Mouse (Mus musculus) hindbrain, embryonic 16.5 days (tissue): ENCODE data around the gene Hsd11b1. TPM values are rescaled to one million over a fixed set of nuclear protein-coding genes. Genes with fewer than 3 reads are reported as not detected.

Experiments
- ATAC-seq: fragments of 200-750 bp; cut with Nextera tagmentation; 2 replicates; pipeline ENCODE4 v1.8.0; 2017; ENCODE audit warnings: moderate TSS enrichment, moderate library complexity
- H3K27ac ChIP-seq: fragments of 300-500 bp; sonication (generic); 2 replicates; pipeline ENCODE4 v1.5.1; 2014; ENCODE audit warnings: low read depth, mild to moderate bottlenecking, control low read depth, low read length, moderate library complexity
- H3K27me3 ChIP-seq: fragments of 300-500 bp; sonication (generic); replicated peaks from 2 replicates; pipeline ENCODE4 v1.6.1; 2014; ENCODE audit warnings: low read length; ENCODE audit not compliant: control insufficient read depth, insufficient read depth
- H3K36me3 ChIP-seq: fragments of 300-500 bp; sonication (generic); 2 replicates; pipeline ENCODE4 v1.6.1; 2014; ENCODE audit warnings: mild to moderate bottlenecking, low read length, moderate library complexity, mixed read lengths; ENCODE audit not compliant: control insufficient read depth, insufficient read depth
- H3K4me1 ChIP-seq: fragments of 300-500 bp; sonication (generic); 2 replicates; pipeline ENCODE4 v1.6.1; 2014; ENCODE audit warnings: low read depth, low read length; ENCODE audit not compliant: control insufficient read depth, insufficient read depth
- H3K4me2 ChIP-seq: fragments of 300-500 bp; sonication (generic); 2 replicates; pipeline ENCODE4 v1.6.1; 2014; ENCODE audit warnings: mild to moderate bottlenecking, low read length, control low read depth, moderate library complexity
- H3K4me3 ChIP-seq: fragments of 300-500 bp; sonication (generic); 2 replicates; pipeline ENCODE4 v1.5.1; 2014; ENCODE audit warnings: mild to moderate bottlenecking, low read length, control low read depth, moderate library complexity
- H3K9ac ChIP-seq: fragments of 300-500 bp; sonication (generic); 2 replicates; pipeline ENCODE4 v1.6.1; 2014; ENCODE audit warnings: low read depth, mild to moderate bottlenecking, control low read depth, low read length, moderate library complexity
- H3K9me3 ChIP-seq: fragments of 300-500 bp; sonication (generic); 2 replicates; pipeline ENCODE4 v1.6.1; 2014; ENCODE audit warnings: mild to moderate bottlenecking, low read length, moderate library complexity; ENCODE audit not compliant: control insufficient read depth
- WGBS: fragments of 180-500 bp; shearing (Covaris S2); extraction: QIAGEN DNeasy Blood & Tissue Kit; methylation state at CpG from one replicate; pipeline ENCODE4 v1.1.7; 2014; 5-methylcytosine and 5-hydroxymethylcytosine counted together
- polyA plus RNA-seq: library from polyadenylated mRNA; unstranded; fragments of >200 nt; fragmentation: Nextera tagmentation; extraction: Ambion mirVana; gene quantifications from 2 replicates; pipeline ENCODE4 v1.2.1, GENCODE M21; 2015

Gene Hsd11b1
- polyA plus RNA-seq, 1 experiment from 2014 or later: 0.89 TPM

DNA sequence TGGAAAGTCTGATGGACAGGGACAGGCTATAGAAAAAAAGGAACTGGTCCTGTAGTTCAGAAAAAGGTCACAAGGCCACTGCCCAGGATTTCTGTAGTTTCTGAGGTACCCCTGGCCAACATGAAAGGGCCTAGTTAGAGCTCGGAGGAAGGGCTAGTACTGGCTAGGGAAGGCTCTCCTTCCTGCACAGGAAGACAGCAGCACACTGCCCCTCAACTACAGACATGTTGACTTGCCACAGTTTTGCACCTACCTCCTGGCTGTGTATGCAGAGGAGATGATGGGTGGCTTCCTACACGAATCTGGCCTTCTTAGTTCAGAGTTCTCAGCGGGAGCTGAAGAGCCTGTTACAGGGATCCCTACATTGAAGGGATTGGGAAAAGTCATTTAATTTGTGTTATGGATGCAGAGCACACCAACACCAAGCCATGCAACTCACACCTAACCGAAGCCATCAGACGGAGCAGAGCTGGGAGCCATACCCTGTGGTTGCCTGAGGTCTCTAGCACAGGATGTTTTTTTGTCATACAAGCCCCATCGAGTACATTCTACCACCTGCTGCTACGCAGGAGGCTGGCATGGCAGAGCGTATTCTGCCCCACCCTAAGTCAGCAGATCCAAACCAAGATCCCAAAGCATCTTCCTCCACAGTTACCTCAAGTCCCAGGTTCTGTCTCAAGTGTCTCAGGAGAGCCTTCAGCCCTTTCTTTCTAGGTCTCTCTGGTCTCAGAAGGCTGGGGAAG lies 63.1 kb downstream of the Hsd11b1 start:
- 85% methylated on average over 8 of the region's 8 CpGs for WGBS

DNA sequence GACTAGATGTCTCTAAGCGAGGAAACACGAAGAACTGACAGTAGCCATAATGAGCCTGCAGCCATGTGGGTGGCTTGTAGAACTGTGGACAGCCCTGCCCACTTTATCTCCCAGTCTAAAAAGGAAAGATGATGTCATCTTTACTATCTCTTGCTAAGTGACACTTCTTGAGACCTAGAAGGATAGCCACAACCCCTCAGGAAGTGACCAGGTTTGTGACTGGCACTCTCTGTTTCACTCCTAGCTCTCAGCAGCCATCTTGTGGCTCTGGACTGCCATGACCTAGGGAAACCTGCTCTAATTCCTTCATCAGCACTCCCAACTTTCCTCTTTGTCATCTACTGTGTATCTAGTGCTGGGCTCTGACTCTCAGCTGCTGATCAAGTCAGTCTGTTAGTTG lies 65.6 kb downstream of the Hsd11b1 start:
- WGBS: 77% methylated on average over 2 of the region's 2 CpGs
- H3K9ac ChIP-seq: no peak overlapping the region
- H3K4me2 ChIP-seq: no peak overlapping the region
- H3K9me3 ChIP-seq: no peaks in the 10 kb centered on the region
- no peaks in the 10 kb centered on the region for H3K4me1 ChIP-seq
- H3K27me3 ChIP-seq: no peaks in the 10 kb centered on the region
- no peak overlapping the region for H3K27ac ChIP-seq
- H3K36me3 ChIP-seq: no peaks in the 10 kb centered on the region
- H3K4me3 ChIP-seq: no peak overlapping the region
- no peak for ATAC-seq

More for the DNA sequence above, 63.1 kb downstream of the Hsd11b1 start:
- no peak for ATAC-seq
- H3K36me3 ChIP-seq: no peaks in the 10 kb centered on the region
- H3K9ac ChIP-seq: no peak overlapping the region
- no peak overlapping the region for H3K27ac ChIP-seq
- no peaks in the 10 kb centered on the region for H3K27me3 ChIP-seq
- H3K4me2 ChIP-seq: no peak overlapping the region
- H3K4me1 ChIP-seq: no peaks in the 10 kb centered on the region
- H3K4me3 ChIP-seq: no peak overlapping the region
- H3K9me3 ChIP-seq: no peaks in the 10 kb centered on the region

DNA sequence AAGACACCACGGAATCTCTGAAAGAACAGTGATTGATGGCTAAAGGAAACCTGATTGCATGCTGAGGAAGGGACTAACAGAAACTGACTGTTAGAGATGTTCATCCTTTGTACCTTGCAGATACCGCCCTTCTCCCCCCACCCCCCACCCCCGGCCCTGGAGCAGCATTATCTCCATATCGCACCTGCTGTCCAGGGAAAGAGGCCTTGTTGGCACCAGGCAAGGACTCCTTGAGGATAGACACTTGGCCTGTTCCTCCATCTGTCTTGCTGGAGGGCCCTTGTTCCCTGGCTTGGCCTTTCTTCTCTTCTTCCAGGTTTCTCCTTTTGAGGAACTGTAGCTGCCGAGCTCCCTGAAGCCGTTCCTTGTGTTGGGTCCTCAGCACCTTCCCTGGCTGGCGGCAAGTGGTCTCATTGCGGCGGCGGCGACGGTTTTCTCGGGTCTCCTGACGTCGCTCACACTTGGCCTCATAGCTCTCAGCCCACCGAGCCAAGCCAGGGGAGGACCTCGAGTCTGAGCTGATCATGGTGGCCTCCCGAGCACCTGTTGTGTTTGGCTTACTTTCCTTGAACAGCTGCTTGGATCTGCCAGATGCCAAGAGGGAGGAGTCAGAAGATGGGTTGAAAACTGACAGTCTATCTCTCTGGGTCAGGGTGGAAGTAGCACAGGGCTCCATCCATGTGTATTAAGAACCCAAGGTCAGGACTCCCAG lies 66.2 kb downstream of the Hsd11b1 start:
- Histone ChIP-seq H3K4me2 (no peak overlapping the region), H3K4me1 (no peaks in the 10 kb centered on the region), H3K36me3 (no peaks in the 10 kb centered on the region), H3K27me3 (no peaks in the 10 kb centered on the region), H3K9me3 (no peaks in the 10 kb centered on the region), H3K4me3 (no peak overlapping the region), H3K9ac (no peak overlapping the region), H3K27ac (no peak overlapping the region)
- 89% methylated on average over 18 of the region's 18 CpGs for WGBS
- ATAC-seq: no peak

DNA sequence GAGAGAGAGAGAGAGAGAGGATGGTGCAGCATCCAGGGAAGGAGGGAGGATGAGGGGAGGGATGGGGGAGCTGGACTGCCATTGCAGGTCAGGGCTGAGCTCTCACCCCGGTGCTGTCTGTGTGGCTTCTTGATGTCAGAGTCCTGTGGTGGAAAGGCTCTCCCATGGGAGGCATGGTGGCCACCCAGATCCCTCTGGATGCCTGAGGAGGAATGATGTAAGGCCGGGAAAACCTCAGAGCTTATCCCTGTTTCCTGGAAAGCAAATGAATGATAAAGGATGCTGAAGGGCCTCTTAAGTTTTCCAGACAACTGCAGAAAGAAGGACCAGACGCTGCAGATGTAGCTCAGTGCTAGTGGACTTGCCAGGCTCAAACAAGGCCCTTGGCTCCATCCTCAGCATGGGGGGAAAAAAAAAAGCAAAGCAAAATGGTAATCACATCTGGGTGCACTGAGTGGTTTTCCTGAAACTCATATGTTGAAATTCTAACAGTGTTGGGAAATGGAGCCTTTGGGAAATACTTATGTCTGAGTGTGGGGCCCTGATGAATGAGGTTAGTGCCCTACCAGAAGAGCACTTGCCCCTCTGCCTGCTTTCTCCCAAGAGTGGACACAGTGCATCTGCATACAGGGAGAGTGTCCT lies 68.6 kb downstream of the Hsd11b1 start:
- WGBS: 71% methylated on average over 3 of the region's 3 CpGs

DNA sequence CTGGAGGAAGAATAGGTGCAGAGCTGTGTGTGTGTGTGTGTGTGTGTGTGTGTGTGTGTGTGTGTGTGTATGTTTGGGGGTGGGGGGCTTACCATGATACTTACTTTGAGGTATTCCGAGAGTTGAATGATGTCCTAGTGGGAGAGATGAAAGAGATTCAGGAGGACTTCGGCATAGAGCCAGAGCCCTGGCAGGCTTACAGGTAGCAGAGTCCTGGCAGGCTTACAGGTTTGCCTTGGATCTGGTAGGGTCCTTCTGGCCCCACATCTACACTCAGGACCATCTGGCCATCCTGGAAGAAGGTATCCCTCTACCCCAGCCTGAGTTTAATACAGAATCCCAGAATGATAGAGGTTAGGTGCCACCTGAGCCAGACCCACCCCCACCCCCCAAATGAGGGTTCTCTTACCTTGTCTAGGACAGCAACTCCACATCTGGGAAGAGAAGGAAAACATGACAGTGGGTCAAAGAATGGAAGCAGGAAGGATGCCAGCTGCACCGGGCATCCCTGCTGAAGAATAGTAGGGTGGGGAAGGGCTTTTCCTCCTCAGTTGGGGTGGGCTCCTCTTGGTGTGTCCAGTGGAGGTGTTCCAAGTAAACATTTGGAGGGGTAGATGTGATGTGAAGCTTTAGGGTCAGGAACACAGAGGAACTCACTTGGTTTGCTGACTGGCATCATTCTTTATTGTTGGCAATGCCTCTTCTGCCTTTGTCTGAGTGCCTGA lies 69.3 kb downstream of the Hsd11b1 start:
- Histone ChIP-seq H3K9me3 (no peaks in the 10 kb centered on the region), H3K36me3 (no peaks in the 10 kb centered on the region), H3K4me2 (no peak overlapping the region), H3K27me3 (no peaks in the 10 kb centered on the region), H3K9ac (no peak overlapping the region), H3K4me3 (no peak overlapping the region), H3K4me1 (no peaks in the 10 kb centered on the region), H3K27ac (no peak overlapping the region)
- 71% methylated on average over 3 of the region's 3 CpGs for WGBS
- no peak for ATAC-seq

More for the DNA sequence above, 68.6 kb downstream of the Hsd11b1 start:
- H3K27ac ChIP-seq: no peak overlapping the region
- H3K9me3 ChIP-seq: no peaks in the 10 kb centered on the region
- no peak overlapping the region for H3K4me2 ChIP-seq
- no peaks in the 10 kb centered on the region for H3K4me1 ChIP-seq
- H3K27me3 ChIP-seq: no peaks in the 10 kb centered on the region
- H3K9ac ChIP-seq: no peak overlapping the region
- no peak overlapping the region for H3K4me3 ChIP-seq
- H3K36me3 ChIP-seq: no peaks in the 10 kb centered on the region
- no peak for ATAC-seq

DNA sequence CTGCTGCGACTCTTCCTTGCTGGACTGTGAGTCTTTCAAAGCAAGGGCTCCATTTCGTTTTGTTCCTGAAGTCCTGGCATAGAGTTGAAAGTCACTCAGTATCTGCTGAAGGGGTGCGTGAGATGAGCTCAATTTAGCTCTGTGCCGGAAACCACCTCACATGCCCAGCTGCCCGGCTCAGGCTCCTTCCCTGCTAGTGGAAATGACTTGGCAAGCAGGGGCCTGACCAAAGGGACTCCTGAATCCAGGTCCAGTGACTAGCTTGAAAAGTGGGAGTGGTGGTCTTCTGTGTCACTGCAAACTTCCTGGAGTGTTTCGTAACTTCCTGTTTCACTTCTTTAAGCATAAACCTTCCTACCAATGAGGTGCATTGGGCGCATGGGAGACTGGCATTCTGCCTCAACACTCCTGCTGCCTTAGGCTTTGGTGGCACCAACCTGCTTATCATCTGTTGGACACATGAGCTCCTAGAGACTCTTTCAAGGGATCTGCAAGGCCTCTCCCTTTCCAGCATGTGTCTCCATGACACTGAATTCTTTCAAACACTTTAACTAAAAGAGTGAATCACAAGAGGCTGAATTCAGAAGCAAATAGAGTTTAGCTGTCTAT lies 72.1 kb downstream of the Hsd11b1 start:
- Histone ChIP-seq H3K27me3 (no peaks in the 10 kb centered on the region), H3K4me1 (peaks cover 2% of the 10 kb centered on the region; the same call in 1 of the 2 replicates), H3K27ac (no peak overlapping the region), H3K9ac (no peak overlapping the region), H3K9me3 (no peaks in the 10 kb centered on the region), H3K4me3 (no peak overlapping the region), H3K4me2 (no peak overlapping the region), H3K36me3 (no peaks in the 10 kb centered on the region)
- no peak for ATAC-seq
- WGBS: 83% methylated on average over 7 of the region's 7 CpGs

DNA sequence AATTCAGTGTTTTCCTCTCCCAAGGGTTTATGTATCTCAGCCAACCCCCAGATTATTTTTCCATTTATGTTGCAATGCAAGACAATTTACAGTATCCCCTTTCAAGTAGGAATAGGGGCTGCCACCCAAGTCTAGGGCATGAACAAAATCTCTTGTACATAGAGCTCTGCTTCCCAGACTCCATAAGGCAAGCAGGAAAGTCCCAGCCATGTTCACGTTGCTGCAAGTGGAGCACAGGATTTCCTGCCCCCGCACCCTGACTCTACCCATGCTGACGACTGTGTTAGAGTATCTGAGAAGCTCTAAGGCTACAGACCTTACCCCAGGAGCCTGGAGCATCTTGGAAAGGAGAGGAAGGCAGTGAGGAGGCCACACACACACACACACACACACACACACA lies 74.1 kb downstream of the Hsd11b1 start:
- Histone ChIP-seq H3K4me2 (no peak overlapping the region), H3K4me3 (no peak overlapping the region), H3K27ac (0 out of 2 replicates have a peak overlapping the region, but pooled peaks have one; percentile 19), H3K9me3 (no peaks in the 10 kb centered on the region), H3K4me1 (peaks cover 2% of the 10 kb centered on the region; the same call in 1 of the 2 replicates), H3K9ac (no peak overlapping the region), H3K27me3 (no peaks in the 10 kb centered on the region), H3K36me3 (no peaks in the 10 kb centered on the region)
- ATAC-seq: no peak
- WGBS: 58% methylated on average over 3 of the region's 3 CpGs

DNA sequence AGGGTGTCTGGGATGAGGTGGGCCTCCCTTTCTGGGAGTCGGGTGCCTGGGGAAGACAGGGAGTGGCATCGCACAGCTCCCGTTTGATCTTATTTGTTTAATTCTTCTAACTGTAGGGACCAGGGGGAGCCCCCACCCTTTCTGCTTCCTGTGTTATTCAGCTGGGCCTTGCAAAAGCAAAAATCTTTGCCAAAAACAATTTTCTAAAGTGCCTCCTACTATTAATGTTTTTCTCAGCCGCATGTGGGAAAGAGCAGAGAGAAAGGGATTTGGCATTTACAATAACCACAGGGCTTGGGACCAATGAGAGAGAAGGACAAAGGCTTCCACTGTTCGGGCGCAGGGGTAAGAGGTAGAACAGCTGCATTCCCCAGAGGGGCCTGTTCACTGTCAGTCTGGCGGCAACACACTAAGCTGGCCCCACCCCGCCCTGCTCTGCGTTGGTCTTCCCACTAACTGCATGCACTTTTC lies 74.7 kb downstream of the Hsd11b1 start:
- WGBS: 35% methylated on average over 9 of the region's 9 CpGs
- H3K27me3 ChIP-seq: no peaks in the 10 kb centered on the region
- H3K27ac ChIP-seq: peak overlapping the region; percentile 19; the same call in 1 of the 2 replicates
- H3K9ac ChIP-seq: no peak overlapping the region
- peaks cover 2% of the 10 kb centered on the region; the same call in 1 of the 2 replicates for H3K4me1 ChIP-seq
- no peaks in the 10 kb centered on the region for H3K36me3 ChIP-seq
- ATAC-seq: peak; percentile 83
- H3K4me2 ChIP-seq: no peak overlapping the region
- no peaks in the 10 kb centered on the region for H3K9me3 ChIP-seq
- no peak overlapping the region for H3K4me3 ChIP-seq
